Mouse (Mus musculus) gastrocnemius, adult 18-20 months (tissue): ENCODE data around the gene Map4k5. TPM values are rescaled to one million over a fixed set of nuclear protein-coding genes. Genes with fewer than 3 reads are reported as not detected.

Experiments
- DNase-seq: peaks from one replicate; pipeline ENCODE4 v3.0.0; 2021; ENCODE audit warnings: low spot score
- microRNA-seq: library from miRNA; unstranded; fragments of <30 nt; microRNA quantifications from one replicate; pipeline ENCODE4 v1.2.0, GENCODE M21; 2021
- total RNA-seq, 2 experiments: library from RNA; stranded (reverse); gene quantifications; 2 replicates each; pipeline ENCODE4 v1.2.3; 2021

Gene Map4k5
- total RNA-seq, 2 experiments from 2014 or later: 21.9 to 23.2 TPM

DNA sequence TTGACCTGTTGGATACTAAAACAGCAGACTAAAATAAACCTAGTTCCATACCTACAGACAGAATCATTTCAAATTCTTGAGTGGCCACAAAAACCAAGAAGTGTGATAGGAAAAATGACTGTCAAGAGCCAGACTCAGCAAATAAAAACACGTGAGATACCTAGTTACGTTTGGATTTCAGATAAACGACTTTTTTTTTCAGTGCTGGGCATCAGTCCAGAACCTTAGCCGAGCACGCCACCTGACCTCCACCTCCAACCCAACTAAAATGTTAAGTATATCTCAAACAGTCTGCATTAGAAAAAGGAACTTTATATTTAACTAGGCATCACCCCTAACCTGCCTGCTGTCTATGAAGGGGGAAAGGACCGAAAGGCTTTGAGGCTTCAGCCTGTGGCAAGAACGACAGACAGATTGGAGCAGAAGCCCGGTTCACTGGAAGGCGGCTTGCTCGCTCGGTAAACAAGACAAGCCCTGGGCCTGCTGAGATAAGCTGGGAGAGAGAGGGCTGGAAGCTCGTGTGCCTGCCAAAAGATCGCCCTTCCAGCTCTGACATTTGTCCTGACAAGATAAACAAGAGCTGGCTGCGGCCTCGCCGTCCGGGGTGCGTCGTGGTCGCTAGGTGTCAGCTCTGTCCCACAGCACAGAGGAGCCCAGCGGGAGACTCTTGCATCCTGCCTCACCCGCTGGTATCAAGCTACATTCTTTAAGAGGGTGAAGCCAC, 135.4 kb downstream of the Map4k5 start:
- peak; percentile 86 for DNase-seq

- no peak for DNase-seq
Measured at GRCm38 (mm10) chr12:69756015-69756414, 137.0 kb downstream of the Map4k5 start.

DNA sequence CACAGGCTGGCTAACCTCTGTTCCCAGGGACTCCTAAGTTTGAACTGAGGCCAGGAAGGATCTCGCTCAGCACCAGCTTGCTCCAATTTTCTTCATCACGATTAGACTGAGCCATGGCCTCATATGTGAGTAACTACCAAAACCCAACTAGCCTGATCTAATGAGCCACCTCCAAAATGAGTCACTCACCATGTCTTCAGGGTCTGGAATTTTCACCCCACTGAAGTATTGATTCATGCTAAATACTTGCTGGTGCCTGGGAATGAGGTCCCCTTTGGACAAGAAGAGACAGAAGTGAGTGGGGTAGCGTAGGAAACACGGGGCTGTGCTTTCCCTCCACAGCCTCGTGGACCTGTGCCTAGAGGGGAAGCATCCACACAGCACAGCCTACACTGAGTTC, 139.1 kb downstream of the Map4k5 start:
- DNase-seq: no peak

Small RNAs within 50 kb of the gene (microRNA-seq; reads per million reads assigned to microRNA genes)
- not detected for gene Mir681

Other genes with a start within 250 kb of the Map4k5 start
- 10 to 100 TPM; 49.7 to 55.4 TPM for gene Sos2, start 211.3 kb downstream of the Map4k5 start, total RNA-seq
- gene L2hgdh, start 168.3 kb downstream of the Map4k5 start, total RNA-seq: 10 to 100 TPM; 37.6 to 42.5 TPM
- 10 to 100 TPM; 20.1 to 23.3 TPM for gene Atp5s, start 168.2 kb downstream of the Map4k5 start, total RNA-seq
- 1 to 10 TPM; 1.0 to 1.6 TPM for gene Cdkl1, start 101.9 kb downstream of the Map4k5 start, total RNA-seq
- gene Atl1, start 586 bp downstream of the Map4k5 start, total RNA-seq: 1 to 10 TPM; 1.6 to 3.1 TPM
- 10 to 100 TPM; 35.4 to 43.6 TPM for gene Sav1, start 93.8 kb upstream of the Map4k5 start, total RNA-seq
- 10 to 100 TPM; 22.2 to 33.3 TPM for gene Nin, start 220.5 kb upstream of the Map4k5 start, total RNA-seq